Mouse (Mus musculus): Measurements from ENCODE around the gene Gm21731.
"Not testable (repeated sequence)": the region's sequence is repeated elsewhere in the genome, so short reads cannot be mapped to it uniquely, and the experiment has no call there.

GRCm38 (mm10) chr13:120223012-120223659, 15.8 kb upstream of the Gm21731 start:
- not testable (repeated sequence) for TF ChIP-seq POLR2A (IDR thresholded peaks at IDR 0.05; ENCODE audit: low read depth, low read length); CTCF (IDR thresholded peaks at IDR 0.05; ENCODE audit: extremely low read depth, insufficient read length, insufficient replicate concordance, low read depth, low read length)

All from small intestine, adult 2 months (tissue).